Mouse (Mus musculus): ENCODE measurements around the gene Efcab6. TPM values are rescaled to one million over a fixed set of nuclear protein-coding genes. Genes with fewer than 3 reads are reported as not detected.

The Efcab6 gene
- polyA plus RNA-seq, 1 experiment from 2014 or later, result 0.54 TPM

GRCm38 (mm10) chr15:83846592-83846991, 218.6 kb downstream of the Efcab6 start:
- Histone ChIP-seq H3K9me3 (ENCODE audit: control insufficient read depth, low read depth, low read length) (no peaks in the 10 kb centered on the region), H3K36me3 (ENCODE audit: control insufficient read depth, insufficient read depth, low read length) (no peaks in the 10 kb centered on the region), H3K4me2 (replicated peaks; ENCODE audit: low read depth, low read length) (no peak overlapping the region), H3K27me3 (ENCODE audit: control insufficient read depth, insufficient read depth, low read length) (no peaks in the 10 kb centered on the region), H3K27ac (ENCODE audit: low read length) (no peak overlapping the region), H3K9ac (replicated peaks; ENCODE audit: low read depth, low read length) (no peak overlapping the region), H3K4me3 (ENCODE audit: low read depth, low read length) (no peak overlapping the region), H3K4me1 (ENCODE audit: control insufficient read depth, insufficient read depth, low read length) (no peaks in the 10 kb centered on the region)
- ATAC-seq (ENCODE audit: insufficient number of reproducible peaks, insufficient read depth, low FRiP score, low read depth), result no peak
- 32% methylated on average over 8 of the region's 8 CpGs for WGBS

GRCm38 (mm10) chr15:83845734-83846133, 219.4 kb downstream of the Efcab6 start:
- no peaks in the 10 kb centered on the region for H3K36me3 ChIP-seq (ENCODE audit: control insufficient read depth, insufficient read depth, low read length)
- no peak overlapping the region for H3K4me3 ChIP-seq (ENCODE audit: low read depth, low read length)
- no peak overlapping the region for H3K27ac ChIP-seq (ENCODE audit: low read length)
- H3K4me1 ChIP-seq (ENCODE audit: control insufficient read depth, insufficient read depth, low read length), result no peaks in the 10 kb centered on the region
- H3K4me2 ChIP-seq (replicated peaks; ENCODE audit: low read depth, low read length), result no peak overlapping the region
- H3K9ac ChIP-seq (replicated peaks; ENCODE audit: low read depth, low read length), result no peak overlapping the region
- H3K27me3 ChIP-seq (ENCODE audit: control insufficient read depth, insufficient read depth, low read length), result no peaks in the 10 kb centered on the region
- H3K9me3 ChIP-seq (ENCODE audit: control insufficient read depth, low read depth, low read length), result no peaks in the 10 kb centered on the region
- WGBS, result 50% methylated on average over 11 of the region's 11 CpGs
- ATAC-seq (ENCODE audit: insufficient number of reproducible peaks, insufficient read depth, low FRiP score, low read depth), result no peak

GRCm38 (mm10) chr15:83842915-83843789, 222.0 kb downstream of the Efcab6 start:
- Histone ChIP-seq H3K27ac (ENCODE audit: low read length) (no peak overlapping the region), H3K9ac (replicated peaks; ENCODE audit: low read depth, low read length) (no peak overlapping the region), H3K9me3 (ENCODE audit: control insufficient read depth, low read depth, low read length) (no peaks in the 10 kb centered on the region), H3K4me3 (ENCODE audit: low read depth, low read length) (no peak overlapping the region), H3K27me3 (ENCODE audit: control insufficient read depth, insufficient read depth, low read length) (no peaks in the 10 kb centered on the region), H3K4me1 (ENCODE audit: control insufficient read depth, insufficient read depth, low read length) (no peaks in the 10 kb centered on the region), H3K36me3 (ENCODE audit: control insufficient read depth, insufficient read depth, low read length) (no peaks in the 10 kb centered on the region), H3K4me2 (replicated peaks; ENCODE audit: low read depth, low read length) (no peak overlapping the region)
- no peak for ATAC-seq (ENCODE audit: insufficient number of reproducible peaks, insufficient read depth, low FRiP score, low read depth)
- 58% methylated on average over 22 of the region's 22 CpGs for WGBS

- no peaks in the 10 kb centered on the region for H3K27me3 ChIP-seq (ENCODE audit: control insufficient read depth, insufficient read depth, low read length)
- H3K27ac ChIP-seq (ENCODE audit: low read length), result no peak overlapping the region
Observed at GRCm38 (mm10) chr15:83842419-83842818, 222.8 kb downstream of the Efcab6 start.

GRCm38 (mm10) chr15:83840950-83841719, 224.0 kb downstream of the Efcab6 start:
- no peak overlapping the region for H3K4me3 ChIP-seq (ENCODE audit: low read depth, low read length)
- 68% methylated on average over 10 of the region's 10 CpGs for WGBS
- no peak overlapping the region for H3K27ac ChIP-seq (ENCODE audit: low read length)
- ATAC-seq (ENCODE audit: insufficient number of reproducible peaks, insufficient read depth, low FRiP score, low read depth), result no peak
- no peak overlapping the region for H3K9ac ChIP-seq (replicated peaks; ENCODE audit: low read depth, low read length)
- H3K27me3 ChIP-seq (ENCODE audit: control insufficient read depth, insufficient read depth, low read length), result no peaks in the 10 kb centered on the region
- H3K4me1 ChIP-seq (ENCODE audit: control insufficient read depth, insufficient read depth, low read length), result no peaks in the 10 kb centered on the region
- H3K36me3 ChIP-seq (ENCODE audit: control insufficient read depth, insufficient read depth, low read length), result no peaks in the 10 kb centered on the region
- H3K4me2 ChIP-seq (replicated peaks; ENCODE audit: low read depth, low read length), result no peak overlapping the region
- no peaks in the 10 kb centered on the region for H3K9me3 ChIP-seq (ENCODE audit: control insufficient read depth, low read depth, low read length)

More at GRCm38 (mm10) chr15:83842419-83842818, 222.8 kb downstream of the Efcab6 start:
- H3K4me3 ChIP-seq (ENCODE audit: low read depth, low read length), result no peak overlapping the region
- H3K36me3 ChIP-seq (ENCODE audit: control insufficient read depth, insufficient read depth, low read length), result no peaks in the 10 kb centered on the region
- no peak overlapping the region for H3K4me2 ChIP-seq (replicated peaks; ENCODE audit: low read depth, low read length)
- H3K9ac ChIP-seq (replicated peaks; ENCODE audit: low read depth, low read length), result no peak overlapping the region
- no peaks in the 10 kb centered on the region for H3K4me1 ChIP-seq (ENCODE audit: control insufficient read depth, insufficient read depth, low read length)
- no peaks in the 10 kb centered on the region for H3K9me3 ChIP-seq (ENCODE audit: control insufficient read depth, low read depth, low read length)
- no peak for ATAC-seq (ENCODE audit: insufficient number of reproducible peaks, insufficient read depth, low FRiP score, low read depth)
- 78% methylated on average over 12 of the region's 12 CpGs for WGBS

GRCm38 (mm10) chr15:83832265-83832664, 232.9 kb downstream of the Efcab6 start:
- no peak overlapping the region for H3K4me3 ChIP-seq (ENCODE audit: low read depth, low read length)
- no peak overlapping the region for H3K27ac ChIP-seq (ENCODE audit: low read length)
- ATAC-seq (ENCODE audit: insufficient number of reproducible peaks, insufficient read depth, low FRiP score, low read depth), result no peak
- 44% methylated on average over 6 of the region's 6 CpGs for WGBS
- no peak overlapping the region for H3K4me2 ChIP-seq (replicated peaks; ENCODE audit: low read depth, low read length)
- H3K27me3 ChIP-seq (ENCODE audit: control insufficient read depth, insufficient read depth, low read length), result no peaks in the 10 kb centered on the region
- H3K36me3 ChIP-seq (ENCODE audit: control insufficient read depth, insufficient read depth, low read length), result no peaks in the 10 kb centered on the region
- H3K4me1 ChIP-seq (ENCODE audit: control insufficient read depth, insufficient read depth, low read length), result no peaks in the 10 kb centered on the region
- no peak overlapping the region for H3K9ac ChIP-seq (replicated peaks; ENCODE audit: low read depth, low read length)
- H3K9me3 ChIP-seq (ENCODE audit: control insufficient read depth, low read depth, low read length), result no peaks in the 10 kb centered on the region

GRCm38 (mm10) chr15:83829226-83829625, 236.0 kb downstream of the Efcab6 start:
- Histone ChIP-seq H3K9ac (replicated peaks; ENCODE audit: low read depth, low read length) (no peak overlapping the region), H3K4me2 (replicated peaks; ENCODE audit: low read depth, low read length) (no peak overlapping the region), H3K4me3 (ENCODE audit: low read depth, low read length) (no peak overlapping the region), H3K36me3 (ENCODE audit: control insufficient read depth, insufficient read depth, low read length) (no peaks in the 10 kb centered on the region), H3K9me3 (ENCODE audit: control insufficient read depth, low read depth, low read length) (no peaks in the 10 kb centered on the region), H3K27me3 (ENCODE audit: control insufficient read depth, insufficient read depth, low read length) (no peaks in the 10 kb centered on the region), H3K27ac (ENCODE audit: low read length) (no peak overlapping the region), H3K4me1 (ENCODE audit: control insufficient read depth, insufficient read depth, low read length) (no peaks in the 10 kb centered on the region)
- ATAC-seq (ENCODE audit: insufficient number of reproducible peaks, insufficient read depth, low FRiP score, low read depth), result no peak
- WGBS, result 73% methylated on average over 13 of the region's 13 CpGs

- H3K4me2 ChIP-seq (replicated peaks; ENCODE audit: low read depth, low read length), result no peak overlapping the region
- H3K36me3 ChIP-seq (ENCODE audit: control insufficient read depth, insufficient read depth, low read length), result no peaks in the 10 kb centered on the region
- H3K4me1 ChIP-seq (ENCODE audit: control insufficient read depth, insufficient read depth, low read length), result no peaks in the 10 kb centered on the region
- ATAC-seq (ENCODE audit: insufficient number of reproducible peaks, insufficient read depth, low FRiP score, low read depth), result no peak
- H3K4me3 ChIP-seq (ENCODE audit: low read depth, low read length), result no peak overlapping the region
- no peaks in the 10 kb centered on the region for H3K9me3 ChIP-seq (ENCODE audit: control insufficient read depth, low read depth, low read length)
- no peak overlapping the region for H3K27ac ChIP-seq (ENCODE audit: low read length)
- H3K27me3 ChIP-seq (ENCODE audit: control insufficient read depth, insufficient read depth, low read length), result no peaks in the 10 kb centered on the region
- no peak overlapping the region for H3K9ac ChIP-seq (replicated peaks; ENCODE audit: low read depth, low read length)
- WGBS, result 83% methylated on average over 8 of the region's 8 CpGs
Observed at GRCm38 (mm10) chr15:83828011-83828410, 237.2 kb downstream of the Efcab6 start.

All from stomach, embryonic 14.5 days (tissue).